Mouse (Mus musculus): ENCODE measurements around the gene Prdm16. TPM values are rescaled to one million over a fixed set of nuclear protein-coding genes. Genes with fewer than 3 reads are reported as not detected.

Prdm16 gene
- total RNA-seq, 2 experiments from 2014 or later: 20.7 to 22.2 TPM

GRCm38 (mm10) chr4:154312935-154313621 is 323.6 kb downstream of the Prdm16 start:
- intact Hi-C loops (cut with DNase I): no loop called here
- DNase-seq: no peak

DNA sequence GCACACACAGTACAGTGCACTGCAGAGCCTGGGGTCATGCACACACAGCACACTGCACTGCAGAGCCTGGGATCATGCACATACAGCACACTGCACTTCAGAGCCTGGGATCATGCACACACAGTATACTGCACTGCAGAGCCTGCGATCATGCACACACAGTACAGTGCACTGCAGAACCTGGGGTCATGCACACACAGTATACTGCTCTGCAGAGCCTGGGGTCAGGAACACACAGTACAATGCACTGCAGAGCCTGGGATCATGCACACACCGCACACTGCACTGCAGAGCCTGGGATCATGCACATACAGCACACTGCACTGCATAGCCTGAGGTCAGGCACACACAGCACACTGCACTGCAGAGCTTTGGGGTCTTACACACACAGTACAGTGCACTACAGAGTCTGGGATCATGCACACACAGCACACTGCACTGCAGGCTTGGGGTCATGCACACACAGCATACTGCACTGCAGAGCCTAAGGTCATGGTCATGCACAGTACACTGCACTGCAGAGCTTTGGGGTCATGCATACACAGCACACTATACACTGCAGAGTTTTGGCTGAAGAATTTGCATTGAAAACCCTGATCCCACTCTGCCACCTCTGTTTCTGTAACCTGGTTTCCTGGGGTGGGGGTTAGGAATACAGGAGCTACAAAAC is 324.4 kb downstream of the Prdm16 start:
- intact Hi-C loops (cut with DNase I): no loop called here
- no peak for DNase-seq

- intact Hi-C loops (cut with DNase I): no loop called here
These were observed 326.0 kb downstream of the Prdm16 start for GRCm38 (mm10) chr4:154310576-154311262.

GRCm38 (mm10) chr4:154309131-154309530 is 327.5 kb downstream of the Prdm16 start:
- intact Hi-C loops (cut with DNase I): loop anchor here (10.0 kb wide), 1 partner anchor 244 kb away; no protein-coding TSS in a partner anchor

More at GRCm38 (mm10) chr4:154310576-154311262, 326.0 kb downstream of the Prdm16 start:
- no peak for DNase-seq

GRCm38 (mm10) chr4:154301466-154301881 is 335.2 kb downstream of the Prdm16 start, which contains the start of gene Arhgef16:
Gene Arhgef16, minus strand, starts transcription at chr4:154301676.
- peak; percentile 56 to 70 for DNase-seq
- intact Hi-C loops (cut with DNase I): loop anchor here (2.0 to 10.0 kb wide), 2 partner anchors 139 to 237 kb away; no protein-coding TSS in a partner anchor

More at GRCm38 (mm10) chr4:154309131-154309530, 327.5 kb downstream of the Prdm16 start:
- DNase-seq: no peak

GRCm38 (mm10) chr4:154299541-154300271 is 337.0 kb downstream of the Prdm16 start:
- intact Hi-C loops (cut with DNase I): loop anchor here (2.0 to 10.0 kb wide), 2 partner anchors 137 to 235 kb away; no protein-coding TSS in a partner anchor
- no peak for DNase-seq

GRCm38 (mm10) chr4:154297761-154298160 is 338.9 kb downstream of the Prdm16 start:
- intact Hi-C loops (cut with DNase I): no loop called here
- DNase-seq: no peak

- intact Hi-C loops (cut with DNase I): no loop called here
- no peak for DNase-seq
These were observed 342.4 kb downstream of the Prdm16 start for GRCm38 (mm10) chr4:154294262-154294731.

- DNase-seq: no peak
- intact Hi-C loops (cut with DNase I): no loop called here
These were observed 342.9 kb downstream of the Prdm16 start for GRCm38 (mm10) chr4:154293735-154294201.

DNA sequence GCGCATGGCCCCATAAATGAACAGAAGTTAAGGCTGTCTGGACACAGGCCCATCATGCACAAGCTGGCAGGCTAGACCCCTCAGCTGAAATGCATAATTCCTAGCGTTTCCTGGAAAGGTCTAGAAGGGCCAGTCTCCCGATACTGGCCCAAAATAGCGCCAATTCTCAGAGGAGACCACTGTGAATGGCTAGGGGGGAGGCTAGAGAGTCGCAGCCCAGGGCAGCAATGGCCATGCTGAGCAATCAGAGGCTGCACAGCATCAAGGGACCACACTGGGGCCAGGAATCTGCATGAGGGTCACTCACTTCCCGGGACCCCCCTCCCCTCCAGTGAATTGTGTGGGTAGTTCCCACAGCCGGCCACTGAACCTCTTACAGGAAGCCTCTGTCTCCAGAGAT is 353.0 kb downstream of the Prdm16 start:
- no peak for DNase-seq
- intact Hi-C loops (cut with DNase I): no loop called here

DNA sequence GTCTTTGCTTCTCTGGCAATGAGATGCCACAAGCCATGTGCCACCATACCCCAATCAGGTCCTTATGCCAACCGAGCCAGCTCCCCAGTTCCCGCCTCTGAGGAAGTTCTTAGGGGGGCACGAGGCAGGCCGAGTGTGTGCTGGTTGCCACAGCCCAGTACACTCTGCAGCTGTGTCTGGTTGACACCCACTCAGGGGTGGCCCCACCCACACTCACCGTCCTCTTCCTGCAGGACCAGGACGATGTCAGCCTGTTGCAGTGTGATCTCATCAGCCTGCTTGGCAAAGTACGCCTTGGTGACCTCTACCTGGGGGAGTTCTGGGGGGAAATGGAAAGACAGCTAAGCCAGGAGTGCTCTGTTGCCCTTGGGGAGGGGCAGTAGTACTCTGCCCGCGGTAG is 357.2 kb downstream of the Prdm16 start:
- intact Hi-C loops (cut with DNase I): no loop called here

GRCm38 (mm10) chr4:154273000-154273399 is 363.7 kb downstream of the Prdm16 start:
- intact Hi-C loops (cut with DNase I): loop anchor here (1.0 to 2.0 kb wide), 2 partner anchors 110 to 208 kb away; no protein-coding TSS in a partner anchor
- DNase-seq: peak; percentile 61 to 78

More for the DNA sequence above, 357.2 kb downstream of the Prdm16 start:
- no peak for DNase-seq

GRCm38 (mm10) chr4:154269520-154269919 is 367.2 kb downstream of the Prdm16 start:
- no peak for DNase-seq
- intact Hi-C loops (cut with DNase I): loop anchor here (2.0 kb wide), 1 partner anchor 49 kb away; no protein-coding TSS in a partner anchor

GRCm38 (mm10) chr4:154267511-154267910 is 369.2 kb downstream of the Prdm16 start:
- intact Hi-C loops (cut with DNase I): no loop called here
- DNase-seq: no peak

Other genes with a start within 250 kb of the Prdm16 start
- gene Actrt2, start 31.0 kb upstream of the Prdm16 start, total RNA-seq (2021): not detected
- gene Ttc34, start 200.6 kb upstream of the Prdm16 start, total RNA-seq (2021): under 1 TPM; 0.17 to 0.45 TPM
- gene Mmel1, start 232.7 kb upstream of the Prdm16 start, total RNA-seq (2021): under 1 TPM; 0.32 to 0.48 TPM

All from heart, postnatal 10 days (tissue).